Mouse (Mus musculus): ENCODE results near the gene Zdhhc18. TPM values are rescaled to one million over a fixed set of nuclear protein-coding genes. Genes with fewer than 3 reads are reported as not detected.
A peak's percentile ranks its signal among the peaks of the same experiment; 100 is the strongest.

Gene Zdhhc18
- polyA plus RNA-seq, 1 experiment, result 27.4 TPM

DNA sequence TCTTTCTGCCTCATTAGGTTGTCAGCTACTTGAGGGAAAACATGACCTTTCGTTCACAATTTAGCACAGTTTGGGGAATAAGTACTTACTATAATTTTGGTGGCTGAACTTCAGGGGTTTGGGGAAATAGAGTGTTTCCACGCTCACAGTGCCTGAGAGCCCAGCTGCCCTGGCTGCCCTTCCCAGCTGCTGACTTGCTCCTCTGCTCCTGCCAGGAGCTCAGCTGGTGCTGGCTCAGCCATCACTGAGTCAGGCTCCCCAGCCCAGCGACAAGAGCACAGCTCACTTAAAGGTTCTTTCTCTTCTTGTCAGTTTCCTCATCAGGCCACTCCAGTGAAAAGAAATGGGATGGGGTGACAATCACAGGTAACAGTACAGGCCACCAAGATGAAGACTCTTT is 18.6 kb upstream of the Zdhhc18 start:
- H3K4me1 ChIP-seq (ENCODE audit: control insufficient read depth, insufficient read depth, low read length), result peaks cover 13% of the 10 kb centered on the region
- no peak overlapping the region for H3K27ac ChIP-seq (ENCODE audit: insufficient read depth, low read depth, low read length)
- H3K4me3 ChIP-seq (ENCODE audit: insufficient read depth, low read length), result no peak overlapping the region
- TF ChIP-seq POLR2A (IDR thresholded peaks at IDR 0.05; ENCODE audit: borderline replicate concordance, low read depth, low read length) (no peak), CTCF (IDR thresholded peaks at IDR 0.05; ENCODE audit: low read depth, low read length) (no peak)

GRCm38 (mm10) chr4:133666199-133666598 is 16.2 kb upstream of the Zdhhc18 start:
- no peak for TF ChIP-seq POLR2A (IDR thresholded peaks at IDR 0.05; ENCODE audit: borderline replicate concordance, low read depth, low read length)
- no peak for TF ChIP-seq CTCF (IDR thresholded peaks at IDR 0.05; ENCODE audit: low read depth, low read length)
- Histone ChIP-seq H3K27ac (ENCODE audit: insufficient read depth, low read depth, low read length) (peak overlapping the region; percentile 24), H3K4me1 (ENCODE audit: control insufficient read depth, insufficient read depth, low read length) (peaks cover 18% of the 10 kb centered on the region), H3K4me3 (ENCODE audit: insufficient read depth, low read length) (no peak overlapping the region)

DNA sequence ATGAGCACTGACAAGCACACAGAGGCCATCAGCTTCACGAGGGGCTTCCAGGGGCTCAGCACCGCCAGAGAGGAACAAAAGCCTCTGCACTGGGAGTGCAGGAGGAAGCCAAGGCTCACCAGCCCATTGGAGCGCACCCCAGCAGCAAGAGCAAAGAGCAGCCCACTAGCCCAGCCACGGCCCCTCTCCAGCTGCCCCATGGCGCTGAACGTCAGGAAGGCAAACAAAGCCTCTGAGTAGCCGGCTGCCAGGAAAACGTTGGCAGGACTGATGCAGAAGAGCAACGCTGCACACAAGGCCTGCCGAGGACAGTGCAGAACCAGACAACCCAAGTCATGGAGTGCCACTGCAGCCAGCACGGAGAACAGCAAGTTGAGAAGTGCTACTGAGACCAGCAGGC is 15.2 kb upstream of the Zdhhc18 start:
- no peak overlapping the region for H3K4me3 ChIP-seq (ENCODE audit: insufficient read depth, low read length)
- H3K4me1 ChIP-seq (ENCODE audit: control insufficient read depth, insufficient read depth, low read length), result peaks cover 24% of the 10 kb centered on the region
- TF ChIP-seq POLR2A (IDR thresholded peaks at IDR 0.05; ENCODE audit: borderline replicate concordance, low read depth, low read length) (no peak), CTCF (IDR thresholded peaks at IDR 0.05; ENCODE audit: low read depth, low read length) (no peak)
- H3K27ac ChIP-seq (ENCODE audit: insufficient read depth, low read depth, low read length), result no peak overlapping the region

DNA sequence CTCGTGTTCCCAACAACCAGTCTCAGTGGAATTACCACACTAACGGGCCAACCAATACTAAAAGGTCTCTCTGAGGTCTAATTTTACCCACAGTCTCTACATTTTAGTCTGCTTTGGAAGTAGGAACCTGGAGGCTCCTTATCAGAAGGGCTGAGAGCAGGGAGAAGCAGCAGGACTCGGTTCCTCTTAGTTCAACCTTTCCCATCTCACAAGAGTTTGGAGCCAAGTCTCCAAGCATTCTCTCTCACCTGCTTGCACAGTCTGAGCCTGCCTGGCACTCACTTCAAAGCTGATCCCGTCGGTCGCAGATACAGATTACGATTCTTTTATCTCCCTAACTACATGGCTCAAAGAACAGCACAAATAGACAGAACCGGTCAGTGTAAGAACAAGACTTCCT is 13.0 kb upstream of the Zdhhc18 start:
- Histone ChIP-seq H3K4me3 (ENCODE audit: insufficient read depth, low read length) (no peak overlapping the region), H3K4me1 (ENCODE audit: control insufficient read depth, insufficient read depth, low read length) (peaks cover 33% of the 10 kb centered on the region), H3K27ac (ENCODE audit: insufficient read depth, low read depth, low read length) (no peak overlapping the region)
- TF ChIP-seq POLR2A (IDR thresholded peaks at IDR 0.05; ENCODE audit: borderline replicate concordance, low read depth, low read length) (no peak), CTCF (IDR thresholded peaks at IDR 0.05; ENCODE audit: low read depth, low read length) (no peak)

DNA sequence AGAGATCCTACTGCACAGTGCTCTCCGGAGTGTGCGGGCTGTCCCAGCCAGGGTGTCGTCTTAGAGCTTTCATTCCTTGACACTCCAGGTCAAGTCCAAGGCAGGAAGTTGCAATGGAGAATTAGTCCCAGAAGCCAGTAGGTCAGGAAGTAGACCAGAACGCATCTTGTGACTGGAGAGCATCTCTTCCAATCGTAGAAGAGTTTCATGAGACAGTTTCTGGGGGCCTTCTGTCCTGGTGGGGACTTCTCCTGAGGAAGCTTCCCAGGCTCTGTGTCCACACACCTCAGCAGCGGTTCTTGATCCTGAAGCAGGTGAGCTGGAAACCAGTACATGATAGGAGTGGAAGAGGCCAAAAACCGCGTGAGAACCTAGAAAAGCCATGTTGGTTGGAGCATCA is 12.5 kb upstream of the Zdhhc18 start:
- H3K27ac ChIP-seq (ENCODE audit: insufficient read depth, low read depth, low read length), result no peak overlapping the region

DNA sequence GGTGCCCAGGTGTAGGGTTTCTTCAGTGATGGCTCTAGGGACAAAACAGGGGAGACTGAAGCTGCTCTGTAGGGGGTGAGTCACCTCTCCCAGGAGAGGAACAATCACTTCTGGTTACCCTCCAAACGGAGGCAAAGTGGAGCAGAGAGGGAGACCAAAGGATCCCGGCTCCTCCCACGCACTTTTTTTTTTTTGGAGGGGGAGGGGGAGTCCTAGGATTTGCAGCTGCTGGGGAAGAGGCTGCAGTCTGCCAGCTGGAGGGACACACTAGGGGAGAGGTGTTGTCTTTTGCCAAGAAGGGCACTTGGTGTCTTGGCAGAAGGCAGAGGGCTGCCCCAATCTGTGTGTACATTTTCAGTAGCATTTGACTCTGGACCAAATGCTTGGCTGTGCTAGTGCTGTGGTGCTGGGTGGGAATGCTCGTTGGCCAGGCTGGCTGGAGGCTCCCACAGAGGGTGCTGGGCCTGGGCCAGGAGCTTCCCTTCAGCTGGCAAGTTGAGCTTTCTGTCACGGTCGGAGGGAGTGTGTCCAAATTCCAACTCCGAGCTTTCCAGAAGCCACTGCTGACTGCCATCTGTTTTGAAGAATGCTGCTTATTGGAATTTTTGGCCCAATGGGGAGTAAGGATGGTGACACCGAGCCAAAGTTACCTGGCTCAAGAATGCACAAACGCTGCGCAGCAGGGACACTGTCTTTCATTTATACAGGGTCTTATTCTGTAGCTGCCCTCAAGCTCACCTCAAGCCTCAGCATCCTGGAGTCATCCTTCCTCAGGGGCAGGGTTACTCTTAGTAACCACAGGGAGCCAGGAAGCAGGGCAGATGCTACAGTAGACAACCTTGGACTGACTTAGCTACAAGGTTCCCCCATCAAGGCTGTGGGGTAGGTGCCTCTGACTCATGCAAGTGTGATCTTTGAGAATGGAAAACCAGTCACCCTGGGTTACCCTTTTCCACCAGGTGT is 10.5 kb upstream of the Zdhhc18 start:
- Histone ChIP-seq H3K4me3 (ENCODE audit: insufficient read depth, low read length) (peak overlapping the region; percentile 59), H3K27ac (ENCODE audit: insufficient read depth, low read depth, low read length) (peak overlapping the region; percentile 99), H3K4me1 (ENCODE audit: control insufficient read depth, insufficient read depth, low read length) (peaks cover 29% of the 10 kb centered on the region)
- TF ChIP-seq CTCF (IDR thresholded peaks at IDR 0.05; ENCODE audit: low read depth, low read length), result no peak
- no peak for TF ChIP-seq POLR2A (IDR thresholded peaks at IDR 0.05; ENCODE audit: borderline replicate concordance, low read depth, low read length)

More for the DNA sequence above, 12.5 kb upstream of the Zdhhc18 start:
- TF ChIP-seq POLR2A (IDR thresholded peaks at IDR 0.05; ENCODE audit: borderline replicate concordance, low read depth, low read length), result no peak
- no peak for TF ChIP-seq CTCF (IDR thresholded peaks at IDR 0.05; ENCODE audit: low read depth, low read length)
- no peak overlapping the region for H3K4me3 ChIP-seq (ENCODE audit: insufficient read depth, low read length)
- H3K4me1 ChIP-seq (ENCODE audit: control insufficient read depth, insufficient read depth, low read length), result peaks cover 39% of the 10 kb centered on the region

GRCm38 (mm10) chr4:133659497-133660192 is 9.7 kb upstream of the Zdhhc18 start:
- Histone ChIP-seq H3K4me1 (ENCODE audit: control insufficient read depth, insufficient read depth, low read length) (peaks cover 29% of the 10 kb centered on the region), H3K27ac (ENCODE audit: insufficient read depth, low read depth, low read length) (peak overlapping the region; percentile 99), H3K4me3 (ENCODE audit: insufficient read depth, low read length) (peak overlapping the region; percentile 59)
- no peak; the same call in none of the 2 replicates for TF ChIP-seq POLR2A (IDR thresholded peaks at IDR 0.05; ENCODE audit: borderline replicate concordance, low read depth, low read length)
- no peak for TF ChIP-seq CTCF (IDR thresholded peaks at IDR 0.05; ENCODE audit: low read depth, low read length)

DNA sequence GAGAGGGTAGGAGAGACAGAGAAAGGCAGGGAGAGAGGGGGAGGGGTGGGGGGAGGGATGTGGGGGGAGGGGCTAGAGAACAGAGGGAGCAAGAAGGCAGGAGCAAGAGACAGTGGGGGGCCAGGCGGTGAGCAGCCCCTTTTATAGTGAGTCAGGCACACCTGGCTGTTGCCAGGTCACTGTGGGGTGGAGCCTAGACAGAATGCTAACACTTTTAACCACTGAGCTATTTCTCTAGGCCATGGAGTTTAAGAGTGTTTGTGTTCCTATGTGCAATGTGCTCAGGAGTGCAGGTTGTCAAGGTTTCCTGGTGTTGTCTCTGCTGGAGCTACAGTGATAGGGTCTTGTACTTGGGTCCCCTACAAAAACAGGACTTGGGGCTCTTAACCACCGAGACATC is 8.8 kb upstream of the Zdhhc18 start:
- no peak for TF ChIP-seq POLR2A (IDR thresholded peaks at IDR 0.05; ENCODE audit: borderline replicate concordance, low read depth, low read length)
- TF ChIP-seq CTCF (IDR thresholded peaks at IDR 0.05; ENCODE audit: low read depth, low read length), result no peak
- Histone ChIP-seq H3K27ac (ENCODE audit: insufficient read depth, low read depth, low read length) (peak overlapping the region; percentile 99), H3K4me1 (ENCODE audit: control insufficient read depth, insufficient read depth, low read length) (peaks cover 29% of the 10 kb centered on the region), H3K4me3 (ENCODE audit: insufficient read depth, low read length) (peak overlapping the region; percentile 59)

- TF ChIP-seq CTCF (IDR thresholded peaks at IDR 0.05; ENCODE audit: low read depth, low read length), result no peak
- TF ChIP-seq POLR2A (IDR thresholded peaks at IDR 0.05; ENCODE audit: borderline replicate concordance, low read depth, low read length), result no peak
- no peak overlapping the region for H3K4me3 ChIP-seq (ENCODE audit: insufficient read depth, low read length)
- H3K4me1 ChIP-seq (ENCODE audit: control insufficient read depth, insufficient read depth, low read length), result peaks cover 29% of the 10 kb centered on the region
- H3K27ac ChIP-seq (ENCODE audit: insufficient read depth, low read depth, low read length), result no peak overlapping the region
These were observed 8.0 kb upstream of the Zdhhc18 start for GRCm38 (mm10) chr4:133657829-133658458.

Measured in bone marrow macrophage, adult 2 months (primary cell).